Mouse (Mus musculus) right cerebral cortex, postnatal 25 days (tissue): ENCODE measurements around the gene Mrgprf.
A peak's percentile ranks its signal among the peaks of the same experiment; 100 is the strongest.

Experiments used
- DNase-seq: peaks from one replicate; pipeline ENCODE4 v3.0.0; 2022

Gene Mrgprf

GRCm38 (mm10) chr7:145300321-145301007 lies at the start of gene Mrgprf:
Gene Mrgprf (plus strand): TSS chr7:145300828.
- no peak for DNase-seq

GRCm38 (mm10) chr7:145252715-145253476 lies 47.7 kb upstream of the Mrgprf start:
- peak; percentile 68 for DNase-seq

DNA sequence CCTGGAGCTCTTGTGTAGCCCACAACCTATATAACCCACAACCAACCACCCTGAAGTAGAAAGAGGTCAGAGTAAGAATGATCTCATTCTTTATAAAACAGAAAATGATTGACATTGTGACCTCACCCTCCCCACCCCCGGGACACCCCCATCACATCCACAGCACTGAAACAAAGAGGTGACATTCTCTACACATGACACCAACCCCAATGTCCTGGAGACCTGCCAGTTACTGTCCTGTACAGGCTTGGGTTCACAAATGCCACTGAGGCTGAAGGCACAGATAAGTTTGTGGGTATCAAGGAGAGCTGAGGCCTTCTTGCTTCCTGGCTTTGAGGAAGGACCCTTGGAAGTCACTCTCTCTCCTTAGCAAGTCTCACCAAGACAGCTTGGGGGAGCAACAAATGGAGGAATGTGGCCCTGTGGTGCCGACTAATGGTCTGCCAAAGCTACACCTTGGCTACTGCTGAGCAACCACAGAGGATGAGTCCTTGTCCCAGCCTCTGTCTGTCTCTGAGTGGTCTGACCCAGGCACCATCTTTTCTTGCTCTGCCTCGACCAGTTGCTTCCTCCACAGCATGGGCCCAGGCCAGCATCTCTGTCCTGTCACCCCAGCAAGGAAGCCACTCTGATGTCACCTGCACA lies 46.5 kb upstream of the Mrgprf start:
- DNase-seq, result no peak

DNA sequence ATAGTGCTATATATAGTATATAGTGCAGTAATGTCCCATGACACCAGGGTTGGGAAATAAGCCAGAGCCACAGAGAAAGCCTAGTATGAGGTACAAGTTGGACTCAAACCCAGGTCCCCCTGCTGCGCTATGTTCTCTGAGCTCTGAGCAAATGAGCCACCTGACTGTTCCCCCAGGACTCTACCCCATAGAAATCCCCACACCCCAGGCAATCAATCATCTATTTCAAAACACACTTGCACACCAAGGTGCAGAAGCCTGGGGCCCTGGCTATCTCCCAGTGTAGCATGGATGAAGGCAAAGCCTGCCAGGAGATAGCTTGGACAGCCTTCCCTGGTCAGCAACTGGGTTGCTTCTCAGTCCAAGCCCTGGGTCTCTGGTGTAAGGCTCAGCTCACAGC lies 44.5 kb upstream of the Mrgprf start:
- DNase-seq, result no peak

GRCm38 (mm10) chr7:145264202-145264601 lies 36.4 kb upstream of the Mrgprf start:
- no peak for DNase-seq

DNA sequence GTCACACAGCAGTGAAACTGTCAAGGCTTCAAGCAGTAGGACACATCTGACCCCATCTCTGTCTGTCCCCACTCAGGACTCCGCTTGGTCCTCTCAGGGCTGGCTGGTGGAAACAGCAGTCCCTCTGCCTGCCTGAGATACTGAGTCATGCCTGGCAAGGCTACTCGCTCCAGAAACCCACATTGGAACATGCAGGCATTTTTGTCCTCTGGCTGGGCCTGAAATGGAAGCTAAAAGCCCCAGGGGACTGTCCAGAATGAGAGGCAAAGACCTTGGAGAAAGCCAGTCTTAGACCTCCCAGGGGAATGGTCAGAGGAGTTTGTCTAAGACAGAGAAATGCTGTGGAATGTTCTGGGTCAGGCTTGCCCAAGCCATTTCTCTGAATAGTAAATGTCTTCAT lies 34.6 kb upstream of the Mrgprf start:
- DNase-seq, result no peak

GRCm38 (mm10) chr7:145268890-145269289 lies 31.7 kb upstream of the Mrgprf start:
- DNase-seq, result no peak

DNA sequence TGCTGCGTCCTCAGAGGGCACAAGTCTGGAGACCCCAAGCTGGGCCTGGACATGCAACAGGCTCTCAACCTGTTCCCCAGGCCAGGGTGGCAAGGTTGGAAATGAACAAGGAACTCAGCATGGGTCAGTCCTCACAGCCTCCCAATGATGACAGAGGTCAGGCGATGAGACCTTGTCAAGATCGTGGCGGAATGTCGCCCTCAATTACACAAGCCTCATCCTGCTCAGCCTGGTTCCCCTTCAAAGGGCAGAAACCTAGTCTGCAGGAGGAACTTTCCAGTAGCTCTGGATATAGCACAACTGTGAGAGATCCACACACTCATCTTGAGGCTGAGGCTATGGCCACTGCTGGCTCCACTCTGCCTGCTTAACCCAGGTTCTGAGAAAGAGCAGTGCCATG lies 29.7 kb upstream of the Mrgprf start:
- no peak for DNase-seq

GRCm38 (mm10) chr7:145275488-145275887 lies 25.1 kb upstream of the Mrgprf start:
- no peak for DNase-seq

DNA sequence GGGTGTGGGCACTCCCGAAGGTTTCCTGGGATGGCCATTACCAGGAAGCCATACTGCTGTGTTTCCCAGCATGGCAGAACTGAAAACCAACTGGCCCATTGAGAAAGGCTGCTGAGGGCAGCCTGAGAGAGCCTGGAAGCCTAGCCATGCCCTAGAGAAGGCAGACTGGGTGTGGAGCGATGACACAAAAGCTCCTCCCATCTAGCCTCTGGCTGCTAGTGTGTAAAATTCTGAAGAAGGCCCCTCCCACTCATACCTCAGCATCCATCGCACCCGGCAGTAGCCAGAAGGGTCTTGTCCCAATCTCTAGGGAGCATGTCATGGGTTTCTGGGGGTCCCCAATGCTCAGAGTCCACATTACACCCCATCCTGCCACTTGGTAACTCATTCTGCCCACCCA lies 19.2 kb upstream of the Mrgprf start:
- no peak for DNase-seq

DNA sequence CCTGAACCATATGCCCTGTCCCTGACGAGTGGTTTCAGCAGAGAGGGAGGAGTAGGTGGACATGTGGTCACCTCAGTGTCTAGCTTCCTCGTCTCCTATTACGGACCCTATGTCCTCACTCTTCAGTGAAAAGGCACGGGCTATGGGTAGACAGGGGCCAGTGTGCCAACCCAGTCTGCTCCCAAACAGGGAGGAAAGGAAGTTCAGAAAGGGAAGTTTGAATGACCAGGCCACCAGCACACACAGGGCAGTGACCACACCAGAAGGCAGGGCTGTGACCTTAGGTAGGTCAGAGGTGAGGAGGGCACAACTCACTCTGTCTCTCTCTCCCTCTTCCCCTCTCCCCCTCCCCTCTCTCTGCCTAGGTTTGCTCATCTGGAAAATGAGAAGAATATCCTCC lies 17.6 kb upstream of the Mrgprf start:
- DNase-seq, result no peak

GRCm38 (mm10) chr7:145283487-145284187 lies 17.0 kb upstream of the Mrgprf start, which contains the start of gene Tpcn2:
Gene Tpcn2 (minus strand): TSS chr7:145284011.
- DNase-seq, result peak; percentile 87

- no peak for DNase-seq
Observed at GRCm38 (mm10) chr7:145284293-145284692, 16.3 kb upstream of the Mrgprf start.

DNA sequence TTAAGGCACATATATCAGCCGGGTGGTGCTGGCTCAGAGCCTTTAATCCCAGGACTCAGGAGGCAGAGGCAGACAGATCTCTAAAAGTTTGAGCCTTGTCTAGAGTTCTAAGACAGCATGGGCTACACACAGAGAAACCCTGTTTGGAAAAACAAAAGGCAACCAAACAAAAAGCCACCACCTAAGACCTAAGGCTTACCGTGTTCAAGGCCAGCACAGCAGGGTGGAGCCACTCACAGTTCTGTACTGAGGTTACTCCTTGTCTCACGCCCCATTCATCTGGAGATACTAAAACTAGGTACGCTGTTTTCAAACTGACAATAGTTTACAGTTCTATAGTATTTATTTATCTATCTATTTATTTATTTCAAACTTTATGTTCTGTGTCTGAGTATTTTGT lies 15.2 kb upstream of the Mrgprf start:
- no peak for DNase-seq

DNA sequence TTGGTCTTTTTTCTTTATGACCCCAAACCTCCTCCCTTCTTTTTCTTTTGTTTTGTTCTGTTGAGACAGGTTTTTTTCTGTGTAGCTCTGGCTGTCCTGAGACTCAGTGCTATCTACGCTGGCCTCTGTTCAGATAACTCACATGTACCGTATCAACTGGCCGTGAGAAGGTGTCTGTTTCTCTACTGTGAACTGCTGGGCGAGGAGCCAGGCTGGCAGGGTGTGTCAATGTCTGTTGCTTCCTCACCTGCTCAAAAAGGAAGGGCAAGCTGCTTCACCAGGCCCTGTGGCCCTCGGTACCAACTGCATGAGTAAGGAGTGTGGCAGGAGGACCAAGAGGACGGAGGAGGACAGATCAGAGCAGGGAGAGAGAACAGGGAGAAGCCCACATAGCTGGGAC lies 13.2 kb upstream of the Mrgprf start:
- DNase-seq, result no peak

- no peak for DNase-seq
Observed at GRCm38 (mm10) chr7:145289302-145289701, 11.3 kb upstream of the Mrgprf start.

DNA sequence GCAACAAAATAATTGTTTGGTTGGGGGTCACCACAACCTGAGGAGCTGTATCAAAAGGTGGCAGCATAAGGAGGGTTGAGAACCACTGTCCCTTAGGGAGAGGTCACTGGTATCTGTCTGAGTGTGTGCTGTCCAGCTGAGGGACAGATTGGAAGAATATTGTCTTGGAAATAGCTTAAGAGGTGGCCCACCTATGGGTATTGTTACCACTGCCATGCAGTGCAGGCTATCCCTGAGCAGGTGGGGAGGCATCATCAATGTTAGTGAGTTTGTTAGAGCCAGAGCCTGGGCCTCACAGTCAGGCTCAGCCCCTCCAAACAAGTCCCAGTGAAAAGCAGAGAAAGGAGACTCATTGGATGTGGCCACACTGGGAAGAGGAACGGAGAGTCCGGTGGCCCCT lies 8.8 kb upstream of the Mrgprf start:
- DNase-seq, result no peak

GRCm38 (mm10) chr7:145292726-145293125 lies 7.9 kb upstream of the Mrgprf start:
- no peak for DNase-seq

GRCm38 (mm10) chr7:145293859-145294258 lies 6.8 kb upstream of the Mrgprf start:
- DNase-seq, result no peak

DNA sequence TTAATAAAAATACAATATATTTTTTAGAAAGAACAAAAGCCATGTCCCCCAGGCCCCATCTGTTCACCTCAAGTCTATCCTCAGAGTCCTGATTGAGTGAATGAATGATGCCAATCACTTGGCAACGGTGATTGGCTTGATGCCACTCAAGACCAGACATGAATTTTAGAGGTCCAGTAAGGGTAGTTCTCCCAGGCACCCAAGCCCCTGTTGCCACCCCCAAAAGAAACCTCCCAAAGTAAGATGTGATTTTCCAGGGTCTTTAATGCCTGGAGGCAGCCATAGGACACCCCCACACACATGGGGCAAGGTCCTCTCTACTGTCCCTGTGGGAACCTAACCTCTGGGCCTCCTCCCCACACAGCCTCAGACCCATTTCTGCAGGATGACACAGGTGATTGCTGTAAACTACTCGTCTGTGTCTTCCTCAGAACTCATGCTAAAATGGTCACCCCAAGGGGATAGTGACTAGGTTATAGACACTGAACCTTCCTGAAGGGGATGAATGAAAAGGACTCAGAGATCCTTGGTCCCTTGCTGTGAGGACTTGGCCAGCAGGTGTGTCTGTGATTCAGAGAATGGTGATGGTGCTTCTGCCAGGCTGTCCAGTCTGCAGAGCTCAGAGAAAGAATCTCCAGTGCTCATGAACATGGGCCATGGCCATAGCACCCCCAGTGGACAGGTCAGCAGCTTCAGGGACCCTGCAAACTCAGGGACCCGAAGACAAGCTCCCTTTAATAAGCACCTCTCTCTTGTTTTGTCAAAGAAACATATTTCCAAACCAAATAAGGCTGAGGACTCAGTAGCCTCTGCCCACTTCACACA lies 1.8 kb upstream of the Mrgprf start:
- DNase-seq, result no peak

DNA sequence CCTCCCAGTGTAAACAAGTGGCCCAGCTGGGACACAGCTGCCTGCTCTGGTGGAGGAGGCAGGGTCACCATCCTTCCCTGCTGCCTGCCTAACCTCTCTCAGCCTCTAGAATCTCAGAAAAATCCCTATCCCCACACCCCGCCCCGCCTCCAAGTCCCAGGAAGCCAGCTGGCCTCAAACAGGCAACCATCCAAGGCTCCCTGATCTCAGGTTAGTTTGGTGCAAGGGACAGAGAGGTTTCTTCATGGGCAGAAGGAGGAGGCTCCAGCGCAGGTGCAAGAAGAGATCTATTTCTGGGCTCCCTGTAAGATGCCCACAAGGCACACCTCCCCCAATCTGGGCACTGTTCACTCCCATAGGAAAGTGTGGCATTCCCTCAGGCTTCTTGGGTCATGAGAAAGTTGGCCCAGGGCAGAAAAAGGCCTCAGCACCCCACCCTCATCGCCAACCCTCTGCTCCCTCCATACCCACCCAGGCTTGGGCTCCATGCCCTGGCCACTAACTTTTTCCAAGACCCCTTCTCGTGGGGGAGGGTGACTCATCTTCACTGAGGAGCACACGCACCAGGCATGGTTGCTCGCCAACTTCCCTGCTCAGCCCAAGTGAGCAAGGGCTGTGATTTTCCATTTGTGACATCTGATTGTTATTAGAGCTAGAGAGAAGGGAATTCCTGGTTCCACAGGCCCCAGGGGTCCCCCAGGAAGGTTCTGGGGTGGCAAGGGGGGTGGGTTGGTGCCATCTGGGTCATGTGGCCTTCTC lies 887 bp upstream of the Mrgprf start:
- DNase-seq, result peak; percentile 29

DNA sequence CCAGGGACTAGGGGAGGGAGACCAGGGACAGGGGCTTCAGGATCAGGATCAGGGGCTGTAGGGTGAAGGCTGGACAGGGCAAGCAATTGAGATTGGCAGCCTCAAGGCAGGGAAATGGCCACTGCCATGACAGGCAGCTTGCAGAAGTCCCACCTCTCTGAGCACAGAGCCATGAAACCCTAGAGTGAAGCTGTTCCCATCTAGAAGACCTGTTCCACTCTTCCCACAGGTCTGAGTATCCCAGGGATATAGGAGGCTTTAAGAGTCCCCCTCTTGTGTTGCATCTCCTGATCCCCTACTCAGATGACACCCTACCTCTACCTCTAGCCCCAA lies 346 bp downstream of the Mrgprf start:
- no peak for DNase-seq
